Mouse (Mus musculus): Measurements from ENCODE around the gene Macf1.

Macf1 gene

GRCm38 (mm10) chr4:123592046-123592445 is 92.1 kb downstream of the Macf1 start:
- DNase-seq: no peak

DNA sequence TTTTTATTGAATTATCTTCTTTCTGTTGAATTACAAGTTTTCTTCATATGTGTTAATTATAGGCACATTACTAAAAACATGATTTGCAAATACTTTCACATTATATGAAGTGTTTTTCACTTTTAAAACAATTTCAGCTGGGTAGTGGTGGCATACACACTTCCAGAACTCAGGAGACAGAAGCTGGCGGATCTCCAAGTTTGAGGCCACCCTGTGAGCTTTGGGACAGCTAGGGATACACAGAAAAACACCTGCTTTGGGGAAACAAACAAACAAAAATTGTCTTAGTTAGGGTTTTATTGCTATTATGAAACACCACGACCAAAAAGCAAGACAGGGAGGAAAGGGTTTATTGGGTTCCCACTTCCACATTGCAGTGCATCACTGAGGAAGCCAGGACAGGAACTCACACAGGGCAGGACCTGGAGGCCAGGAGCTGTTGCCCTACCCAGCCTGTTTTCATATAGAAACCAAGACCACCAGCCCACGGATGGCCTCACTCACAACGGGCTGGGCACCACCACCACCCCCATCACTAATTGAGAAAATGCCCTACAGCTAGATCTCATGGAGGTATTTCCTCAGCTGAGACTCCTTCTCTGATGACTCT is 93.0 kb downstream of the Macf1 start:
- DNase-seq: no peak

DNA sequence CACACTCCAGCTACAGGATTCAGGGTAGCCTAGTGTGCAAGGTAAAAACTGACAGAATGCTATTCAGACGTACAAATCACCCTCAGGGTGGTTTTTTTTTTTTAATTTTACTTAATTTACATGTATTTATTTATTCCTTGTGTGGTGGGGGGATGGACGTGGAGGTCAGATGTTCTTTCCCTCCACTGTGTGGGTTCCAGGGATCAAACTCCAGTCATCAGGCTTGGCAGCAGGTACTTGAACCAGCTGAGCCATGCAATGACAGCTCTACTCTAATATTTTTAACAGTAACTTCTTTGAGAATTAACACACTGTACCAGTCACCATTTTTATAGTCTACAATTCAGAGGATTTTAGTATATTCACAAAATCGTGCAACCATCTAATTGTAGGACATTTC is 94.7 kb downstream of the Macf1 start:
- DNase-seq: no peak

- no peak for DNase-seq
Measured at GRCm38 (mm10) chr4:123588353-123589301, 95.5 kb downstream of the Macf1 start.

DNA sequence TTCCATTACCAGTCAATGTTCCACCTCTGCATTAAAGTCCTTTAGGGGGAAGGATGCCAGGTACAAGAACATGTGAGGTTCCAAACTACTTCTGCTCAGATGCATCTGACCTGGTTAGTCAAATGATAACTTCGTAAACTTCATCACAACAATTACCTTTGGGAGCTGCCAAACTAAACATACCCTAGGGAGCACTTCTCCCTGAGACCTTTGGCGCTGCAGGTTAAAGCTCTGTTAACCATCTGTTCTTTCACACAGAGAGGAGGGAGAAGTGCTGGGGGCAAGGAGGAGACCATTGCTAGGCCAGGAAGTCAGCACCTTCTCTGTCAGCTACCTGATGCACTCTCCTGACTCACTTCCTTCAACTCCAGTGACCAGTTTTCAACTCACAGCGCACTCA is 96.5 kb downstream of the Macf1 start:
- DNase-seq: no peak

- no peak for DNase-seq
Measured at GRCm38 (mm10) chr4:123584720-123585093, 99.5 kb downstream of the Macf1 start.

- no peak for DNase-seq
Measured at GRCm38 (mm10) chr4:123584084-123584719, 100.0 kb downstream of the Macf1 start.

DNA sequence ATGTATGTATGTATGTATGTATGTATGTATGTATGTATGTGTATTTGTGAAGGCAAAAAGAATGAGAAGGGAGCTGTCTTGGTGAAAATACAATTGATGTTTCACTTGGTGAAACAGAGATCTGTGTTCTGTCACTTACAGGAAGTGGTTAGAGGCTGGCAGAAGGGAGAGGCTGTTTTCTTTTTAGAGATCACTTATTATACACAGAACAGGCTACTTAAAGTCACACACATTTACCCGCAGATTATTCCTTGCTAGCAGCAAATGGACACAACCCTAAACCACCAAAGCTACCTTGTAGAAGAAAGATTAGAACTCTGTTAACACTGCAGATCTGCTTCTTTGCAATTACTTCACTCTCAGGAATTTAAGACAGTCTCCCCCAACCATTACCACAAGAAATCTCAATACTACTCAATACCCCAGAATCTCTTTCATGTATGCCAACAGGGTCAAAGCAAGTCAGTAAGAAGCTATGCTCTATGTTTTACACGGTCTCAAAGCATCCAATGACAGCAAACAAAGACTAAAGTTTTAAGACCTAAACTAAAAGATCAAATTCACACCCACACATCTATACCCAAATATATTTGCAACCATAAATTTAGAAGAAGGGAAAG is 106.6 kb downstream of the Macf1 start:
- no peak for DNase-seq

DNA sequence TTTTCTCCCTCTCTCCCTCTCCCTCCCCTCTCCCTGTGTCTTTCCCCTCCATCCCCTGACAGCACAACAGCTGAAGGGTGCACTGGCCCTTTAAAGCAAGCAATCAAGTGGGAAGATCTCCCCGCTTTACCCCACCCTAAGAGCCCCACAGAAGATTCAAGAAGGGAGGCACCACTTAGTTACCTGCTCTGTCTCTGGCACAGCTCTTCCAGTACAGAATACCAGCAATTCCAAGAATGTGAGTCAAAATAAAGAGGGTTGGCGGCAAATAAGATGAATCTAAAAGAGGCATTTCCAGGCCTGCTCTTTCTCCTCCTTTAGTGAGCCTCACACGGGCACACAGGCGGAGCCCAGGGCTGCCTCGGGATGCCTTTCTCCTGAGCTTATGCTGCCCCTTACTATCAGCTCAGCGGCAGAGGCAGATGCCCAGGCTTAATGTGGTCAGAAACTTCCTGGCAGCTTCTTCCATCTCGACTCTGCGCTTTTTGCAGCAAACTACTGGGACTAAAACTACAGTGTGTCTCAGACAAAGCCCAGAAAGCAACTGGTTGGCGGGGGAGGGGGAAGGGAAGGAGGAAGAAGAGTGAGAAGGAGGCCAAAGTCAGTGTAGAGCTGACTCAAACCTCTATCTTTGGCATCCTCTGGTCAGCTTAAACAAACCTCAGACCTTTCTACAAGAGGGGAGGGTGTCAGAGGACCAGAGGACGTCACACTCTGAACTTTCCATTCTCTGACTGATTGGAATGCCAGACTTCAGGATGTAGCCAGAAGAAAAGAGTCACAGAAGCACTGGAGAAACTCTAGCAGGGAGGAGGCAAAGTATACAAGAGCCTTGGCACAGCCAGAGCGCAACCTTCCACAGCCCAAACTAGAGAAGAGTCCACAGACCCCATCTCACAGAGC is 111.5 kb downstream of the Macf1 start:
- peak; percentile 72 for DNase-seq

- peak; percentile 75 for DNase-seq
Measured at GRCm38 (mm10) chr4:123571869-123572268, 112.3 kb downstream of the Macf1 start.

GRCm38 (mm10) chr4:123565291-123565861 is 118.8 kb downstream of the Macf1 start:
- DNase-seq: peak; percentile 48

GRCm38 (mm10) chr4:123564051-123564791 is 119.9 kb downstream of the Macf1 start:
- peak; percentile 45 for DNase-seq

GRCm38 (mm10) chr4:123562177-123562815 is 121.9 kb downstream of the Macf1 start:
- no peak for DNase-seq

- DNase-seq: no peak
Measured at GRCm38 (mm10) chr4:123560896-123561295, 123.3 kb downstream of the Macf1 start.

DNA sequence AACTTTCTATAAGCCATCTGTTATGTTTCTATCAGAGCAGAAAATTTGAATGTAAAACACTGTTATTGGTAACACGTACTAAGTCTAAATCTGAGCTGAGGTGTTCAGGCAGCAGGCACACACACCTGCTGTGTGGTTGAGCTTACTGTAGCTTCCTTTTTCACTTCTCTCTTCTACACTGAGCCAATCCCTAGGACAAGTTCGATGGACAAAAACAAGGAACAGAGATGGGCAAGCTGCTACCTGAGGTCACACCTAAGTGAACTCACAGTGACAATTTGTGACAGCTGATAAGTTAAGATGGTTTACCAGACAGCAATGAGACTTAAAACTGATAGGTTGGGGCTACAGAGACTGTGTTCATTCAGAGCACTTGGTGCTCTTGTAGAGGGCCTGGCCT is 125.7 kb downstream of the Macf1 start:
- DNase-seq: no peak

- no peak for DNase-seq
Measured at GRCm38 (mm10) chr4:123555251-123555650, 128.9 kb downstream of the Macf1 start.

DNA sequence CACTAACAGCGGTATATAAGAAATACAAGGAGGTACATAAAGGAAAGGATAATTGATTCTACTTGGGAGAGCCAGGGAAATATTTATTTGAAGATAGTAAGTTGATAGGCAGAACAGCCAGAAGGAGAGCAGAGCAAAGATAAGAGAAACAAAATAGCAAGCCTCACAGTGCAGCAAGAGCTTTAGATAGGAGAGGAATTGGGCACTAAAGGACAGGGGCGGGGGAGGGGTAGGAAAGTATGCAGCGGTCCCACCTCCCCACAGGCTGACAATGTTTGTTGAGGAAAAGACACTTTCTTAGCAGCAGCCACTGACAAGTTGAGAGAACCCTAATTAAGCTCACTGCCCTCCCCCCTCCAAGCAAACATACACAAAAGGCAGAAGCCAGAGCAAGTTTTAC is 131.5 kb downstream of the Macf1 start:
- no peak for DNase-seq

GRCm38 (mm10) chr4:123548317-123548716 is 135.8 kb downstream of the Macf1 start:
- no peak for DNase-seq

DNA sequence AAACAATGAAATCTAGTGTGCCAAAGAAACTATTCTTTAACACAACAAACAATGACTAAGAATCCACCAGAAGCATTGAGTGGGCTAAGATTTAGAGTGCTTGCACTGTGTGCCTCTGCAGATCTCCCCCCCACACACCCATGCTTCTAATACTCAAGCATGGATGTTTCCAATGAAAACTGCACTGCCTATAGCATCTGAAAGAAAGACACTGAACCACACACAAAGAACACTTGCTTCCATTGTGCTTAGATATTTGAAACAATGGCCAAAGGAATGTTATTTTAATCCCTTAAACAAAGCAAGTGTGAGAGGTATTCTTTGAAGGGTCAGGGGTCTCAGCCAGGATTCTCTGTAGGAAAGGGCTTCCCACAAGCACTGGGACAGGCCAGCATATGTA is 140.5 kb downstream of the Macf1 start:
- DNase-seq: no peak

DNA sequence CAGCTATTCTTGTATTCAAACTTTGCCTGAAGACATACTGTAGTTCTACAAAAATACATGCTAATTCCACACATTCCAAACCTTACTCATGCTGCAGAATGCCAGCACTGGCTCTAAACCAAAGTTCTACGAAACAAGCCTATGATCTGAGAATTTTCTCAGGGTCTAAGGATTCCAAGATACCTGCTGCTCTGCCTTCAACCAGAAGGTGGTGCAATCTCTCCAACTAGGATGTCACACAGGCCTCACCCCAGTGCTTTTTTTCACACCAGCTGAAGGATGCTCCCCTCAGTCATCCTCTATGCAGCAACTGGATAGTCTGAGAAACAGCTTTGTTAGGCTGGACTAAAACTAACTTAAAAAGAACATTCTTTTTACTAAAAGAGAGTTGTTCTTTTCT is 148.9 kb downstream of the Macf1 start:
- peak; percentile 71 for DNase-seq

DNA sequence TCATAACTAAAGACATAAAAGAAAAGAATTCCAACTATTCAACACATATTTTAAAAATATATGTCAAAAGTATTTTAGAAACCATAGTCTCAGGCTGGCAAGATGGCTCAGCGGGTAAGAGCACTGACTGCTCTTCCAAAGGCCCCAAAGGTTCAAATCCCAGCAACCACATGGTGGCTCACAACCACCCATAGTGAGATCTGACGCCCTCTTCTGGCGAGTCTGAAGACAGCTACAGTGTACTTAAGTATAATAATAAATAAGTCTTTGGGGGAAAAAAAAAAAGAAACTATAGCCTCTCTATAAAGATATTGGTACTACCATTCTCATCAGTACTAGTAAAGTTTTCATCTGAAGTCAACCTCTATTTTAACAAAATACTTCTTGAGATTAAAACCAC is 152.2 kb downstream of the Macf1 start:
- DNase-seq: no peak

Data from layer of hippocampus, adult 9-11 months (tissue).